Mouse (Mus musculus): ENCODE measurements around the gene Ttc41. TPM values are rescaled to one million over a fixed set of nuclear protein-coding genes. Genes with fewer than 3 reads are reported as not detected.

The Ttc41 gene
- total and polyA plus RNA-seq, 2 experiments from 2014 or later = 1.2 to 4.5 TPM

DNA sequence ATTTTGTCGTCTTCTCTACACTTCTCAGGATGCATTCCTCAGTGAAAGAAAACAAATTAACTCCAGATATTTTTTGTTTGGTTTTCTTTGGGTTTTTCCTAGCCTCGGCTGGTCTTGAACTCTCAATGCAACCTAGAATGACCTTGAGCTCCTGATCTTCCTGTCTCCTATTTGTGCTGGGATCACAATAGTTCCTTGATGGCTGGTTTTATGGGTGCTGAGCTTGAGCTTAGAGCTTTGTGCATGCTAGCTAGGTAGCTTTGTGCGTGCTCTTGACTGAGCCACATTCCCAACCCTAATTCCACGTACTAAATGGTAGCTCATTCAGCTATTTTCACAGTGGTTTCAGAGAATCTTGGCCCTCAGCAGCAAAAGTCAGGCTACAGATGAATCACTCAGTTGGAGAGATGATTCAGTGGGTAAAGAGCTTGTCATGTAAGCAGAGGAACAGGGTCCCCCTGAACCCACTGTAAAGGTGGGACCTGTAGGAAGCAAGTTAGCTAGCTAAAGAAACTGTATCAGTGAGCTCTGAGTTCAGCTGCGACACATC is 78.6 kb downstream of the Ttc41 start:
- TF ChIP-seq CTCF (IDR thresholded peaks at IDR 0.05; ENCODE audit: low read depth) (no peak), EP300 (IDR thresholded peaks at IDR 0.05; ENCODE audit: low read depth) (no peak)
- no peak for ATAC-seq (ENCODE audit: insufficient read depth, low read depth)
- H3K27ac ChIP-seq (ENCODE audit: low read depth) = no peak overlapping the region
- 84% methylated on average over 5 of the region's 5 CpGs for WGBS
- H3K36me3 ChIP-seq (replicated peaks; ENCODE audit: control insufficient read depth, insufficient read depth, low read length) = no peaks in the 10 kb centered on the region
- H3K27me3 ChIP-seq (ENCODE audit: control insufficient read depth, insufficient read depth, low read length) = no peaks in the 10 kb centered on the region
- H3K4me1 ChIP-seq (ENCODE audit: control insufficient read depth, insufficient read depth) = peaks cover 59% of the 10 kb centered on the region
- no peak overlapping the region for H3K4me2 ChIP-seq (ENCODE audit: low read depth, low read length)
- no peaks in the 10 kb centered on the region for H3K9me3 ChIP-seq (replicated peaks; ENCODE audit: control insufficient read depth, low read length)
- DNase-seq (ENCODE audit: low spot score) = no peak
- no peak overlapping the region for H3K9ac ChIP-seq (replicated peaks; ENCODE audit: low read depth, low read length)
- H3K4me3 ChIP-seq (ENCODE audit: low read depth, low read length) = no peak overlapping the region

DNA sequence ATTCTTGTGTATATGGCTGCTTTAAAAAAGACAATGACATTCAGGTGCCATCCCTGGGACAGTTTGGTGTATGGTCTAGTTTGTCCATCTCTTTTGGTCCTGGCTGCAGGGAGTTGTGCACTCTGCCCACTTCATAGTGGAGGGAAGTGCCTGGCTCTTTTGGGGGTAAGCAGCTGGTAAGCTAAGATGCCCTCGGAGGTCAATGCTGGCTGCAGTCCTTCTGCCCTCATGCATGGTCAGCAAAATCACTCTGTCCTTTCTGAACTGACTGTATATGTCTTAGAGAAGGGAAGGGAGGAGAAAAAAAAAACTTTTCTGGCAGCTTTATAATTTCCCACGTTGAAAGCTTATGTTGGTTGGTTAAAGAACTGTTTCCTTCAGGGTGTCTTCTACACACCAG is 79.8 kb downstream of the Ttc41 start:
- H3K4me3 ChIP-seq (ENCODE audit: low read depth, low read length) = no peak overlapping the region
- H3K36me3 ChIP-seq (replicated peaks; ENCODE audit: control insufficient read depth, insufficient read depth, low read length) = no peaks in the 10 kb centered on the region
- no peaks in the 10 kb centered on the region for H3K27me3 ChIP-seq (ENCODE audit: control insufficient read depth, insufficient read depth, low read length)
- WGBS = 70% methylated on average over 2 of the region's 2 CpGs
- no peaks in the 10 kb centered on the region for H3K9me3 ChIP-seq (replicated peaks; ENCODE audit: control insufficient read depth, low read length)
- H3K9ac ChIP-seq (replicated peaks; ENCODE audit: low read depth, low read length) = no peak overlapping the region
- H3K4me2 ChIP-seq (ENCODE audit: low read depth, low read length) = no peak overlapping the region
- H3K4me1 ChIP-seq (ENCODE audit: control insufficient read depth, insufficient read depth) = peaks cover 54% of the 10 kb centered on the region
- TF ChIP-seq CTCF (IDR thresholded peaks at IDR 0.05; ENCODE audit: low read depth) (no peak), EP300 (IDR thresholded peaks at IDR 0.05; ENCODE audit: low read depth) (no peak)
- ATAC-seq (ENCODE audit: insufficient read depth, low read depth) = no peak
- DNase-seq (ENCODE audit: low spot score) = no peak
- H3K27ac ChIP-seq (ENCODE audit: low read depth) = no peak overlapping the region

DNA sequence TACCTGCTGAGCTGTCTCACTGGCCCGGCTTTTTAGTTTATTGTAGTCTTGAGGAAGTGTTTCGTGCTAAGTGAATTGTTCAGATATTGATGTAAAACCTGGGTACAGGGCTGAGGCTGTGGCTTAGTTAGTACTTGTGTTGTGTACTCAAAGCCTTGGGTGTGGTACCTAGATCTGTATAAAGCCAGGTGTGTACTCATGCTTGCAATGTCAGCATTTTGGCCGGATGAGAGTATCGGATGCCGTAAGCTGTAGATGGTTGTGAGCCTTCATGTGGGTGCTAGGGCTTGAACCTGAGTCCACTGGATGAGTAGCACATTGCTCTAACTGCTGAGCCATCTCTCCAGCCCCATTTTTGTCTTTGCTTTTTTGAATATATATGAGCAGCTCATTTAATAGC is 80.5 kb downstream of the Ttc41 start:
- peaks cover 50% of the 10 kb centered on the region for H3K4me1 ChIP-seq (ENCODE audit: control insufficient read depth, insufficient read depth)
- no peak for DNase-seq (ENCODE audit: low spot score)
- H3K36me3 ChIP-seq (replicated peaks; ENCODE audit: control insufficient read depth, insufficient read depth, low read length) = no peaks in the 10 kb centered on the region
- H3K4me3 ChIP-seq (ENCODE audit: low read depth, low read length) = no peak overlapping the region
- no peak for TF ChIP-seq EP300 (IDR thresholded peaks at IDR 0.05; ENCODE audit: low read depth)
- TF ChIP-seq CTCF (IDR thresholded peaks at IDR 0.05; ENCODE audit: low read depth) = no peak
- no peaks in the 10 kb centered on the region for H3K27me3 ChIP-seq (ENCODE audit: control insufficient read depth, insufficient read depth, low read length)
- H3K4me2 ChIP-seq (ENCODE audit: low read depth, low read length) = no peak overlapping the region
- no peak for ATAC-seq (ENCODE audit: insufficient read depth, low read depth)
- no peak overlapping the region for H3K27ac ChIP-seq (ENCODE audit: low read depth)
- 90% methylated on average over 5 of the region's 5 CpGs for WGBS
- no peak overlapping the region for H3K9ac ChIP-seq (replicated peaks; ENCODE audit: low read depth, low read length)
- no peaks in the 10 kb centered on the region for H3K9me3 ChIP-seq (replicated peaks; ENCODE audit: control insufficient read depth, low read length)

DNA sequence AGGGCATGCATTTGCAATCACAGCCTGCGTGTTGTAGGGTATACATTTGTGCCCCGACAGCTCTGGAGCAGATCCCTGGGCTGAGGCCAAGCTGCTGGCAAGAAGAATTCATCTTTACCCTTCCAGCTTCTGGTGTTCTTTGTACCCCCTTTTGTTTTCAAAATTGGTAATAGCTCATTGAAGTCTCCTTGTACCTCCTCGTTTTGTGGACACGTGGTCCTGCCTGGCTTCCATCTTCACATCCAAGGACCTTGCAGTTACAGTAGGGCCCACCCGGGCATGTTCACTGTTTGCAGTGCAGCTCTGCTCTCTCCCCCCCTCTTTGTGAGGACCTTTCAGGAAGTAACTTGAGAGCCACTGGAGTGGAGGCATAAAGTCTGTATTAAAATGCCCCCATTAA is 82.6 kb downstream of the Ttc41 start:
- Histone ChIP-seq H3K9ac (replicated peaks; ENCODE audit: low read depth, low read length) (no peak overlapping the region), H3K9me3 (replicated peaks; ENCODE audit: control insufficient read depth, low read length) (no peaks in the 10 kb centered on the region), H3K4me2 (ENCODE audit: low read depth, low read length) (no peak overlapping the region), H3K27ac (ENCODE audit: low read depth) (peak overlapping the region; percentile 18; the same call in 1 of the 2 replicates), H3K4me1 (ENCODE audit: control insufficient read depth, insufficient read depth) (peaks cover 46% of the 10 kb centered on the region), H3K27me3 (ENCODE audit: control insufficient read depth, insufficient read depth, low read length) (no peaks in the 10 kb centered on the region), H3K4me3 (ENCODE audit: low read depth, low read length) (no peak overlapping the region), H3K36me3 (replicated peaks; ENCODE audit: control insufficient read depth, insufficient read depth, low read length) (no peaks in the 10 kb centered on the region)
- TF ChIP-seq CTCF (IDR thresholded peaks at IDR 0.05; ENCODE audit: low read depth) (no peak), EP300 (IDR thresholded peaks at IDR 0.05; ENCODE audit: low read depth) (no peak)
- 39% methylated on average over 5 of the region's 5 CpGs for WGBS
- ATAC-seq (ENCODE audit: insufficient read depth, low read depth) (no peak), DNase-seq (ENCODE audit: low spot score) (no peak)

DNA sequence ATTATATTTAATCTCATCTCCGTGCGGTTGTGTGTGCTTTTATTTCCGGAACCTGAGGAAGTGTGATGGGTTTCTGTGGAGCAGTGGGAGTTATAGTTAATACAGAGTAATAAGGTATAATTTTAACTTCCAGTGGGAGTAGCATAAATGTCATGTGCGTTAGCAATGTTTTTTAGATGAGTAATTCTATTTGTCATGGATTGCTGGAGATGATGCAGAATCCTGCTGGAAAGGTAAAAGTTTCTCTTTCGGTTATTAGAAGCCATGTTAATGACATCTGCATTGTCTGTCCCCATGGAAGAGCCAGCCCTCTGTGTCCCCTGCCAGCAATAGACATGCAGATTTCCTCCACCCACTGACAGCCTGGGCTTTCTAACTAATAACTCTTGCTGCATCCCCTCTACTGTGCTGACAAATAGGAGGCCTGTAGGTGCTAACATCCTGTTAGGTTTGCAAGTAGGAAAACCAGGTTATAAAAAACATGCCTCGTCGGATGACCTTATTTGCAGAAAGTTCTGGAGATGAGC is 83.6 kb downstream of the Ttc41 start:
- 77% methylated on average over 7 of the region's 7 CpGs for WGBS
- H3K4me1 ChIP-seq (ENCODE audit: control insufficient read depth, insufficient read depth) = peaks cover 49% of the 10 kb centered on the region
- no peaks in the 10 kb centered on the region for H3K9me3 ChIP-seq (replicated peaks; ENCODE audit: control insufficient read depth, low read length)
- H3K36me3 ChIP-seq (replicated peaks; ENCODE audit: control insufficient read depth, insufficient read depth, low read length) = no peaks in the 10 kb centered on the region
- TF ChIP-seq EP300 (IDR thresholded peaks at IDR 0.05; ENCODE audit: low read depth) (no peak), CTCF (IDR thresholded peaks at IDR 0.05; ENCODE audit: low read depth) (no peak)
- H3K27ac ChIP-seq (ENCODE audit: low read depth) = no peak overlapping the region
- no peak overlapping the region for H3K9ac ChIP-seq (replicated peaks; ENCODE audit: low read depth, low read length)
- DNase-seq (ENCODE audit: low spot score) (no peak), ATAC-seq (ENCODE audit: insufficient read depth, low read depth) (no peak)
- H3K4me2 ChIP-seq (ENCODE audit: low read depth, low read length) = no peak overlapping the region
- H3K4me3 ChIP-seq (ENCODE audit: low read depth, low read length) = no peak overlapping the region
- no peaks in the 10 kb centered on the region for H3K27me3 ChIP-seq (ENCODE audit: control insufficient read depth, insufficient read depth, low read length)
